Mouse (Mus musculus): ENCODE data around the gene Vmn1r42.
"Not testable (repeated sequence)": the region's sequence is repeated elsewhere in the genome, so short reads cannot be mapped to it uniquely, and the experiment has no call there.

Gene Vmn1r42

GRCm38 (mm10) chr6:89876313-89876712 lies at the start of gene Vmn1r42, which contains the start of gene Vmn1r43:
Gene Vmn1r42, minus strand, starts transcription at chr6:89876413.
Gene Vmn1r43, minus strand, starts transcription at chr6:89876413.
- DNase-seq = not testable (repeated sequence)

DNA sequence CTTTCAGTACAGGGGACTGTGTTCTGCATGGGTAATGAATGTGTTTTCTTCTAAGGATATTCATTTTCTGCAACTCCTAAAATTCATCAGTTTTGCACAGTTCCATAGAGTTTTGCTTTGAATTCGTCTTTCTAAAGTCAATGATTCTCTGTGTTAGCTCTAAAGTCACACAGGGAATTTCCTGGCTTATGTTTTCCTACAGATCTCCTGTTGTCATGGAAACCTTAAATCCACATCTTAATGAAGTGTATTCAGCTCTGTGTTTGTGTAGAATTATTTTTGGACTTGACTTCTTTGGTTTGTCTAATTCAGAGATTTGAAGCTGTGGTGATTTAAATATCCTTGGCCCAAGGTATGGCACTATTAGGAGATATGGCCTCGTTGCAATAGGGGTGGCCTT lies 7.6 kb upstream of the Vmn1r42 start:
- DNase-seq = no peak

GRCm38 (mm10) chr6:89883360-89883759 lies 7.1 kb upstream of the Vmn1r42 start, which contains the start of gene Vmn1r44:
Gene Vmn1r44, plus strand, starts transcription at chr6:89883660.
- DNase-seq = no peak

DNA sequence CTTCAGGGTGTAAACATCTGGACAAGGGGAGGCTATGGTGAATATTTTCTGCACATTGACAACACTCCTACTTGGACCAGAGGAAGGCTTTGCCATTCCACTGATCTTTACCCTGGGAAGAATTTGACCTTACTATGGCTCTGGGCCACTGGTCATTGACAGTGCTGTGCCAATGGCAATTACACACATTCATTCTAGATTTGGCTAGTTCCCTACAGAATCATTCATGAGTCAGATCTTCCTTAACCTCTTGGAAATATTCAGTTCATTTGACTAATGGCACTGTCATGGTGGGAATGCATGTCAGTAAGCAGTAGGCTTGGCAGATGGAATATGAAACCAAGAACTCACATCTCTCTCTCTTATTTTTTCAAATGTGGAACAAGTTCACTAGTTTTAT lies 4.7 kb upstream of the Vmn1r42 start:
- no peak for DNase-seq

GRCm38 (mm10) chr6:89876963-89877362 lies 750 bp upstream of the Vmn1r42 start:
- no peak for DNase-seq

DNA sequence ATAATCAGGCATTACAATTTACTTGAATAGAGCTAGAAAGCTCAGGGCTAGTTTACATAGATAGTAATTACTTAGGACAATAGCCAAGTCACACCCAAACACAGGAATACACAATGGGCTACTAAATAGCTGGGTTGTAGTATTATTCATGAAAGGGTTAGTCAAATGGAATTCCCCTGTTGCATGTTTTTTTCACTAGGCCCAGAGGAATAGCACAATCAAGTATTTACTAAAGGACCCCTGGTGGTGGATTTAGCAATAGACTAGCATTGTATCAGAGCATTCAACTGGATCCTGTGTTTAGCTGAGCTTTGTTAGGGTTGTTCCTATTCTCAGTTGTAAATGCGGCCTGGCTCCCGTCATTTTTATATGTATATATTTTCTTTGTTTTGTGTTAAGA lies 8.2 kb downstream of the Vmn1r42 start:
- DNase-seq = no peak

DNA sequence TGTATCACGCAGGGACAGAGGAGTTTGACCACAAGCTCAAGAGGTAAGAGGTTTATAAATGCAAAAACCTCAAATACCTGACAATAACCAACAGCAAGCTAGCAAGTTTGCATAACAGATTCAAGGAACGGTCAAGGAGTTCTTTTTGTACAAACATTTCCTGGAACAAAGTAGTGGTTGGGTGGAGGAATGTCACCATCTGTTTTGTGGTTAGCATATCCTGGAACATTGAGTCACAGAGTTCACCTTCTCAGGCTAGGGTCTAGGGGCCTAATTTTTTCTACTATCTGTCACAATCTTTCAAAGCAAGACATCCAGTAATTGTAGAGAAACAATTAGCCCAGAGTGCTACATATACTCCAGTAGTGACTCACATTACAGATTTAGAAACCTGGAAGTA lies 8.9 kb downstream of the Vmn1r42 start:
- no peak for DNase-seq

DNA sequence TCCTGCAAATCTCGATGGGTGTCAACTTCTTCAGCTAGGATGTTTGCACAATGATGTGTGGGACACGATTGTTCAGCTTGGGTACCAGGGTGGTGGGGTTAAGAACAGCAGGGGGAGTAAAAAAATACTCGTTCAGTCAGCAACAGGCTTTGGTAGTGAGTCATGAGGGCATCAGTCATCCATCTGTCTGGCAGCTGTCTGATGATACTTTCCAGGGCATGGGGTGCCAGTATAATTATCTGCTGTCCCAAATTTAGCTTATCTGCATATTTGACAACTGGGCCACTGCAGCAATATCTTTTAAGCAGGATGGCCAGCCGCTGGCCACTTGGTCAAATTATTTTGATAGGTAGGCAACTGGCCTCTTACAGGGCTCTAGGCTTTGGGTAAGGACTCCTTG lies 12.4 kb downstream of the Vmn1r42 start:
- no peak for DNase-seq

- no peak for DNase-seq
These were observed 16.4 kb downstream of the Vmn1r42 start for GRCm38 (mm10) chr6:89859839-89860238.

- no peak for DNase-seq
These were observed 18.7 kb downstream of the Vmn1r42 start for GRCm38 (mm10) chr6:89857552-89857951.

Data from cerebellum, postnatal 10 days (tissue).